Mouse (Mus musculus) intestine, embryonic 15.5 days (tissue): ENCODE data around the gene B4galt5. TPM values are rescaled to one million over a fixed set of nuclear protein-coding genes. Genes with fewer than 3 reads are reported as not detected.

Source experiments
- ATAC-seq: fragments of 200-750 bp; cut with Nextera tagmentation; 2 replicates; pipeline ENCODE4 v1.8.0; 2017; ENCODE audit warnings: moderate TSS enrichment, moderate library complexity
- H3K27ac ChIP-seq: fragments of 300-500 bp; sonication (generic); 2 replicates; pipeline ENCODE4 v1.5.1; 2015; ENCODE audit warnings: mild to moderate bottlenecking, inconsistent platforms
- H3K27me3 ChIP-seq: fragments of 300-500 bp; sonication (generic); replicated peaks from 2 replicates; pipeline ENCODE4 v1.6.1; 2015; ENCODE audit warnings: inconsistent platforms
- H3K36me3 ChIP-seq: fragments of 300-500 bp; sonication (generic); 2 replicates; pipeline ENCODE4 v1.6.1; 2015; ENCODE audit warnings: inconsistent platforms
- H3K4me1 ChIP-seq: fragments of 300-500 bp; sonication (generic); replicated peaks from 2 replicates; pipeline ENCODE4 v1.6.1; 2015; ENCODE audit warnings: inconsistent platforms
- H3K4me2 ChIP-seq: fragments of 300-500 bp; sonication (generic); replicated peaks from 2 replicates; pipeline ENCODE4 v1.6.1; 2015; ENCODE audit warnings: mild to moderate bottlenecking, inconsistent platforms
- H3K4me3 ChIP-seq: fragments of 300-500 bp; sonication (generic); replicated peaks from 2 replicates; pipeline ENCODE4 v1.5.1; 2015; ENCODE audit warnings: inconsistent platforms
- H3K9ac ChIP-seq: fragments of 300-500 bp; sonication (generic); 2 replicates; pipeline ENCODE4 v1.6.1; 2015; ENCODE audit warnings: inconsistent platforms
- H3K9me3 ChIP-seq: fragments of 300-500 bp; sonication (generic); 2 replicates; pipeline ENCODE4 v1.6.1; 2016; ENCODE audit warnings: inconsistent platforms
- WGBS: fragments of 180-500 bp; shearing (Covaris S2); methylation state at CpG from one replicate; pipeline ENCODE4 v1.1.7; 2015; 5-methylcytosine and 5-hydroxymethylcytosine counted together
- polyA plus RNA-seq: library from polyadenylated mRNA; unstranded; fragments of >200 nt; fragmentation: Nextera tagmentation; extraction: Ambion mirVana; gene quantifications from 2 replicates; pipeline ENCODE4 v1.2.1, GENCODE M21; 2015

Gene B4galt5
- polyA plus RNA-seq, 1 experiment from 2014 or later: 9.6 TPM

DNA sequence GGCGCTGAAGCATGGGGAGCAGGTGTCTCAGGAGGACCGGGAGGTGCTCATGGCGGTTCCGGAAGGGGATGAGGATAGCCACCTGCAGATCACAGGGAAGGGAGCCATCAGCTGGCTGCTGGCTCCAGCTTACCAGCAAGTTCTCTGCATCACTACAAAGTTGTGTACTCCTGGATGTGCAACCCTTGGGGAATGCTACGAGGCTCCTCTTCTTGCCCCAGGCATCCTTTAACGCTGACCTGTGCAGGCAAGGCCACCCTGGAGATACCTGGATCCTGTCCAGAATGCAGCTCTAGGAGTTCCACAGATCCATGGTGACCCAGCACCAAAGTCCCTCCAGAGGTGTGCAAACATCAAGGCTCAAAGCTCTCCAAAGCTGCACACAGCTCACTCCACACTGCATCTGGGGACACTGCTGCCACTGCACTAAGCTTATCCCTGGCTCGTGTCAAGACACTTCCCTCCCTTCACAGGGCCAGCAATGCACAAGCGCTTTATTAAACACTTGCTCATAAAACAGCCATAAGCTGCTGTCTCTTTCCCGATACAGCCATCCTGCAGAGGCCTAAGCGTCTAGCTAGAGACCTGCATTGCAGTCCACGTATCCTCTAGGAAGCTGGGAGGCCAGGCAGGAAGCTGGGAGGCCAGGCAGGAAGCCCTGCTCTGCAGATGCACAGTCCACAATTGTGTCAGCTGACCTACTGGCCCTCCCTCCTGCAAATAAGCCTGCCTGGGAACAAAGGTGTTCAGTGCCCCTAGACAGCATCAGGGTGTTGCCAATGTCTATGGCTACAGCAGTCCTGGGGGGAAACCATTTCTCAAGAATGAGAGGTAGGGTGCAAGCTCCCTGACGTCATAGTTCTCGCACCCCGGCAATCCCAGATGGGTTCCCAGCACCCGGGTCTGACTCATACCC lies 42.1 kb downstream of the B4galt5 start:
- no peaks in the 10 kb centered on the region for H3K9me3 ChIP-seq
- H3K4me2 ChIP-seq: peak overlapping the region; percentile 32; the same call in 1 of the 2 replicates
- 68% methylated on average over 15 of the region's 15 CpGs for WGBS
- peaks cover 15% of the 10 kb centered on the region for H3K36me3 ChIP-seq
- H3K4me3 ChIP-seq: no peak overlapping the region
- peak overlapping the region; percentile 29; the same call in 1 of the 2 replicates for H3K27ac ChIP-seq
- no peak overlapping the region for H3K9ac ChIP-seq
- H3K27me3 ChIP-seq: no peaks in the 10 kb centered on the region
- H3K4me1 ChIP-seq: peaks cover 14% of the 10 kb centered on the region
- peak; percentile 63 for ATAC-seq

- Histone ChIP-seq H3K4me1 (peaks cover 14% of the 10 kb centered on the region), H3K27ac (no peak overlapping the region), H3K9ac (no peak overlapping the region), H3K27me3 (no peaks in the 10 kb centered on the region), H3K4me3 (no peak overlapping the region), H3K36me3 (peaks cover 13% of the 10 kb centered on the region), H3K9me3 (no peaks in the 10 kb centered on the region), H3K4me2 (no peak overlapping the region)
- WGBS: 83% methylated on average over 4 of the region's 4 CpGs
- ATAC-seq: no peak
These were observed 42.7 kb downstream of the B4galt5 start for GRCm38 (mm10) chr2:167306273-167306594.

DNA sequence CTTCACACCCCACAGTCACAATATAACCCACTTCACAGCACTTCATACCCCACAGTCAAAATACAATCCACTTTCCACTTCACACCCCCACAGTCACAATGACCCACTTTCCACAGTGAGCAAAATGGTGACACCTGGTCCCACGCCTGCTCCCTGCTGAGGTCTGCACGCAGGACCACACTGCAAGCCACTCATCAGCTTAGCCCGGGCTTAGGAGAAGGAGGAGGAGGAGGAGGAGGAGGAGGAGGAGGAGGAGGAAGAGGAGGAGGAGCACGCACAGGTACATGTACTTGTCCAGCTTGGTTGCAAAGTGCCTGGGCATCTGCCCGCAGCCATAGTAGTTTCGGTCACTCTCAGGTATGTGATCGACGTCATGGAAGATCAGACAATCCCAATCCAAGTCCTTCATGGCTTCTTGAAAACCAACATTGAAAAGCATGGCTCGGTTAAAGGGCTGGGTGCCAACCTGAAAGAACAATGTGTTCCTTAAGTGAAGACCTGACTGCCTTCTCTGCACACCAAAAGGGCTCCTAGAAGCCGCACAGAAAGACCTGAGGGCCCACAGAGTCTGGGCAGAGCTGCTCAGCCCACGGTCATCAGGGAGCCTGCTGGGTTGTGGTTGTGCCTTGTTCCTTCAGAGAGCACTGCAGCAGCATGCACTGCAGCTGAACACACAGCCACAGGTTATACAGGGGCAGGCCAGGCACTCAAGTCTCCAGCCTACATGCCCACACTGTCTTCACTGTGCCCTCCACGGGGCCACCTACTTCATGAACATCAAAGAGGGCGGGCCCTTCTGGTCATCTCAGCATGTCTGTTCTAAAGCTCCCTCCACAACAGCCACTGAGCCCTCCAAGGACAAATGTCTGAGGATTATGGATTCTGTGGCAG lies 43.4 kb downstream of the B4galt5 start:
- Histone ChIP-seq H3K4me1 (peaks cover 14% of the 10 kb centered on the region), H3K9me3 (no peaks in the 10 kb centered on the region), H3K4me2 (no peak overlapping the region), H3K27me3 (no peaks in the 10 kb centered on the region), H3K36me3 (peaks cover 12% of the 10 kb centered on the region), H3K27ac (no peak overlapping the region), H3K4me3 (no peak overlapping the region), H3K9ac (no peak overlapping the region)
- ATAC-seq: no peak
- WGBS: 92% methylated on average over 13 of the region's 13 CpGs

DNA sequence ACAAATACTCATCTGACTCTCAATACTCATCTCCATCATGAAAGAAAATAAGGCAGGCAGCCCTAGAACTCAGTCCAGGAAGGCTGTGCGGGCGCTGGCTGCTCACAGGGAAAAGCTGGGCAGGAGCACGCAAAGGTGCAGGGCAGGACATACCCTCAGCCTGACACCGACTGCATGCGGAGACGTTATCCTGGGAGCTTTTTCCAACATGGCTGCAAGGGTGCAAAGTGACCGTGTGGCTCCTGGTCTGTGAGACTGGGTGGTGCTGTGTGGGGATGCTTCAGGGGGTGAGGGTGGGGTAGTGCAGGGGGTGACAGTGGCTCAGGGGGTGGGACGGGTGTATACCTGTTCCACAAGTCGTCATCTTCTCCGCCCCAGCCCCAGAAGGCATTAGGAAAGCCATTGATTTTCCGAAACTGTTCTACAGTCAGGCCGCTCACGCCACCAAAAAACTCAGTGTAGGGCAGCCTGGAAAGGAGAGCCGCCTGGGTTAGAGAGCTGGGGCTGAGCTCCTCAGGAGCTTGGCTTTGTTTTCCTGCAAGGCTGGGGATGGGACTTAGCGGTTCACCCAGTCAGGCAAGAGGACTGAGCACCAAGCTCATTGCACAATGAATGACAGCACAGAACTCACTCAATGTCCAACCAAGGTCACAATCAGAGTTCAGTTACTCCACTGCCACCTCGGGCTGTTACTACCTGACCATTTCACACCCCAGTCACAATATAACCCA lies 44.2 kb downstream of the B4galt5 start:
- Histone ChIP-seq H3K9me3 (no peaks in the 10 kb centered on the region), H3K4me3 (no peak overlapping the region), H3K9ac (no peak overlapping the region), H3K27me3 (no peaks in the 10 kb centered on the region), H3K27ac (no peak overlapping the region), H3K4me1 (peaks cover 17% of the 10 kb centered on the region), H3K36me3 (peaks cover 12% of the 10 kb centered on the region), H3K4me2 (no peak overlapping the region)
- WGBS: 89% methylated on average over 16 of the region's 16 CpGs
- no peak for ATAC-seq

DNA sequence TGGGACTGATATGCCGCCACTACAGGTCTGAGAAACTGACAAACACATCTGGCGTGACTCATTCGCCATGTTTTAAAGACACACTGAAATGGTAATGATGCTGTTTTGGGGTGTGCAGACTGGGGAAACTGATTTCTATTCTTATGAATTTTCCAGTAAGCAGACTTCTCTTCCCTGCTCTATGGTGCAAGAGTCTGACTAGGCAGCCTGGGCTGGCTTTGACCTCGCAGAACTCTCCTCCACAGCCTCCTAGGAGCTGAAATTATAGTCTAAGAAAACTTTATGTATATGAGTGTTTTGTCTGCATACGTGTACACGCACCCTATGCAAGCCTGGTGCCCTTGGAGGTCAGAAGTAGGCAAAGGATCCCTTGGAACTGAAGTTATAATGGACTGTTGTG lies 45.2 kb downstream of the B4galt5 start:
- Histone ChIP-seq H3K9me3 (no peaks in the 10 kb centered on the region), H3K36me3 (peaks cover 10% of the 10 kb centered on the region), H3K4me2 (no peak overlapping the region), H3K9ac (no peak overlapping the region), H3K27me3 (no peaks in the 10 kb centered on the region), H3K4me1 (peaks cover 25% of the 10 kb centered on the region), H3K27ac (no peak overlapping the region), H3K4me3 (no peak overlapping the region)
- 92% methylated on average over 6 of the region's 6 CpGs for WGBS
- no peak for ATAC-seq

GRCm38 (mm10) chr2:167303196-167303595 lies 45.8 kb downstream of the B4galt5 start:
- no peak for ATAC-seq
- H3K9ac ChIP-seq: no peak overlapping the region
- H3K4me2 ChIP-seq: no peak overlapping the region
- H3K27me3 ChIP-seq: no peaks in the 10 kb centered on the region
- peaks cover 9% of the 10 kb centered on the region for H3K36me3 ChIP-seq
- no peaks in the 10 kb centered on the region for H3K9me3 ChIP-seq
- no peak overlapping the region for H3K4me3 ChIP-seq
- no peak overlapping the region for H3K27ac ChIP-seq
- H3K4me1 ChIP-seq: peaks cover 29% of the 10 kb centered on the region
- 89% methylated on average over 8 of the region's 8 CpGs for WGBS

DNA sequence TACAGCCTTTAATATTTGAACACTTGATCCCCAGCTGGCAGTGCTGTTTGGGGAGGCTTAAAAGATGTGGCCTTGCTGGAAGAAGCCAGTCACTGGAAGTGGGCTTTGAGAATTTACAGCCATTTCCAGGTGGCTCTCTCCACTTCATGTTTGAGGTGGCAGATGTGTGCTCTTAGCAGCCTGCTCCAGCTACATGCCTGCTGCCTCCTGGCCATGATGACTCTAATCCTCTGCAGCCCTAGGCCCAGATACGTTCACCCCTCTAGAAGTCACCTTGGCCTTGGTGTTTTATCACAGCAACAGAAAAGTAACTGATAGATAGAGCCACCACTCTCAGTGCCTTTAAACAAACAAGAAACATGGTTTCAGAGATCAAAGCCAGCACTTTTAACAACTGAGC lies 46.3 kb downstream of the B4galt5 start:
- Histone ChIP-seq H3K27ac (no peak overlapping the region), H3K4me1 (peaks cover 25% of the 10 kb centered on the region), H3K36me3 (peaks cover 9% of the 10 kb centered on the region), H3K4me2 (no peak overlapping the region), H3K27me3 (no peaks in the 10 kb centered on the region), H3K4me3 (no peak overlapping the region), H3K9me3 (no peaks in the 10 kb centered on the region), H3K9ac (no peak overlapping the region)
- 60% methylated on average over 1 of the region's 1 CpGs for WGBS
- ATAC-seq: no peak

DNA sequence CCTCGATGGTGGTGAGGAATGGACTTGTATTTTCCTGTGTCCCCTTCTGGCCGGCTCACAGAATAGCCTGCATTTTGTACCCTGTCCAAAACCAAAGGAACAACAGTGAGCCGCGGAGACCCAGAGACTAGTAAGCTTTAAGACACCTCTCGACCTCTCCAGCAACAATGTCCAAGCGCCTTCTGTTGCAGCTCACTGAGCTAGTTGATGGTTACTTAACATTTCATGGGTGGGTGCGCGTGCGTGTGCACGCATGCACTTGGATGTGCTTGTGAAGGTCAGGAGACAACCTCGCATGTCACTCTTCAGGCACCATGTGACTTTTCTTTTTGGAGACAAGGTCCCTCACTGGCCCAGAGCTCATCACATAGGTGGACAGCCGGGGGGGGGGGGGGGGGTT lies 47.0 kb downstream of the B4galt5 start:
- no peak for ATAC-seq
- peaks cover 22% of the 10 kb centered on the region for H3K4me1 ChIP-seq
- H3K27me3 ChIP-seq: no peaks in the 10 kb centered on the region
- H3K36me3 ChIP-seq: peaks cover 9% of the 10 kb centered on the region
- H3K4me2 ChIP-seq: no peak overlapping the region
- no peak overlapping the region for H3K4me3 ChIP-seq
- no peaks in the 10 kb centered on the region for H3K9me3 ChIP-seq
- WGBS: 93% methylated on average over 12 of the region's 12 CpGs
- no peak overlapping the region for H3K27ac ChIP-seq
- H3K9ac ChIP-seq: no peak overlapping the region

DNA sequence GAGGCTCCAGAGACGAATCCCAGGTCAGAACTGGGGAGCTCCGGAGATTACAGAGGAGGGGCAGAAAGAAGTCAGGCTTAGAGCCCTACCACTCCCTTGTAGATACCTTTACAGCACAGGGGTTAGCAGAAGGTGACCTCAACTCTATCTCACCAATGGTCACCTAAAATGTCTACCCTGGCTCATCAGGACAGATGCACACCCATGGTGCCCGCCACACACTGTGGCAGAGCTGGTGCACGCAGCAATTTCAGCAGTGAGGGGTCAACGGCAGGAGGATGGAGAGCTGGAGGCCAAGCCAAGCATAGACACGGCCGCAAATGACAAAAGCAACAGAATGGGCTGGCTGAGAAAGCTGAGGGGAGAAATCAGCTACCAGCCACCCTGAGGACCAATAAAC lies 47.4 kb downstream of the B4galt5 start:
- Histone ChIP-seq H3K36me3 (peaks cover 9% of the 10 kb centered on the region), H3K27ac (no peak overlapping the region)
- 94% methylated on average over 7 of the region's 7 CpGs for WGBS

GRCm38 (mm10) chr2:167300943-167301497 lies 48.0 kb downstream of the B4galt5 start:
- H3K36me3 ChIP-seq: peaks cover 9% of the 10 kb centered on the region
- WGBS: 88% methylated on average over 21 of the region's 21 CpGs
- H3K27me3 ChIP-seq: no peaks in the 10 kb centered on the region
- ATAC-seq: no peak
- no peaks in the 10 kb centered on the region for H3K9me3 ChIP-seq
- no peak overlapping the region for H3K27ac ChIP-seq
- no peak overlapping the region for H3K4me2 ChIP-seq
- peaks cover 18% of the 10 kb centered on the region for H3K4me1 ChIP-seq
- H3K4me3 ChIP-seq: no peak overlapping the region
- no peak overlapping the region; the same call in 1 of the 2 replicates for H3K9ac ChIP-seq

More for the DNA sequence above, 47.4 kb downstream of the B4galt5 start:
- no peak overlapping the region for H3K4me2 ChIP-seq
- H3K4me1 ChIP-seq: peaks cover 18% of the 10 kb centered on the region
- H3K9me3 ChIP-seq: no peaks in the 10 kb centered on the region
- no peaks in the 10 kb centered on the region for H3K27me3 ChIP-seq
- no peak for ATAC-seq
- H3K4me3 ChIP-seq: no peak overlapping the region
- H3K9ac ChIP-seq: no peak overlapping the region

DNA sequence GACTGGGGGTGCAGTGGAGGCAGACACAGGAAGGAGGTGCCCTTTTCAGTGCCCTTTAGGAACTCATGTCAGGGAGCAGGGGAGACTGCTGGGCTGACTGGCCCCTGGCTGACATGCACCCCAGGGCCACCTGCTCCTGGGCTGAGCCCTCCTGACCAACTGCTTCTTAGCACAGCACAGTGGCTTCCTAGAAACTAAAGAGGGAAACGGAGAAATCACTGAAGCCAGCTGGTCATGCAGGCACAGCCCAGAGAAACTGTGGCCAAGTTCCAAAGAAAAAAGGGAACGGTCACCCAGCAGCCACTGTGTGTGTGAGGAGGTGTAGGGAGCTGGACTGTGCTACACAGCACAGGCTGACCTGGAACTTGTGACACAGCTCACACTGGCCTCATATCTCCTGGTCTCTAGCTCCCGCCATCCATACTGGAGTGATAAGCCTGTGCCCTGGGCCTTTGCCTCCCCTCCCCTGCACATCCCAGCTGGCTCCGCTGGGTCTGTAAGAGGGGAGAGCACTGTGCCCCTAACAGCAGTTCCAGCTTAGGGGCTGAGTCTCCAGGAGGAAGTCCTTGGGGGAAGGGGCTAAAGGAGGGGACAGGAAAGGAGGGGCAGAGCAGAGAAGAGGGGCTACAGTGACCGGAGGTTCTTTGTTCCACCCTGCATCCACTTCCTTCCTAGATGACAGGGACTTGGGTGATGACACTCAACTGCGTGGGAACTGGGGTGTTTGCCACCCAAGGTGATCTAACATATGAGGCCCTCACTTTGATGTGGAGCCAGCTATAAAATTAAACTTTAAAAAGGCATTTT lies 48.9 kb downstream of the B4galt5 start:
- Histone ChIP-seq H3K9me3 (no peaks in the 10 kb centered on the region), H3K27me3 (no peaks in the 10 kb centered on the region), H3K36me3 (peaks cover 9% of the 10 kb centered on the region), H3K27ac (peak overlapping the region; percentile 58; the same call in 1 of the 2 replicates), H3K9ac (no peak overlapping the region), H3K4me3 (no peak overlapping the region), H3K4me1 (peaks cover 18% of the 10 kb centered on the region), H3K4me2 (no peak overlapping the region)
- 65% methylated on average over 6 of the region's 6 CpGs for WGBS
- ATAC-seq: peak; percentile 44; the same call in 1 of the 2 replicates
